Mouse (Mus musculus): ENCODE results near the gene Galntl6.
"Not testable (repeated sequence)": the region's sequence is repeated elsewhere in the genome, so short reads cannot be mapped to it uniquely, and the experiment has no call there.

Galntl6 gene

DNA sequence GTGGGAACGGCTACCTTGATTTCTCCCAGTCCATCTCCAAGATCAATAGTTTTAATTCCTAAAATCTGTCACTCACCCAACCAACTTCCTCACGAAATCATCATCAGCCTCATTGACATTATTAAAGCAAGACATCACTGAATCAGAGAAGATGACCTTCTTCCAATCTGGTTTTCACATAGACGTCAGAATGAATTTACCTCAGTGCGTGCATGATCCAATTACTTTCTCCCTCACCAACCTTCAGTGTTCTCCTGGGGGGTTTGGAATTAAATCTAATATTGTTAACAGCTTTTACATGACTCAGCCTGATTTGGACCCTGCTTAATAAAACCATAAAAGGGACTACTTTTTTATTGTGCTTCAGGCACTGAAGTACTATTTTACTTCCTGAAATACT lies 307.7 kb downstream of the Galntl6 start:
- DNase-seq: peak in 1 of 2 experiments; percentile 18

DNA sequence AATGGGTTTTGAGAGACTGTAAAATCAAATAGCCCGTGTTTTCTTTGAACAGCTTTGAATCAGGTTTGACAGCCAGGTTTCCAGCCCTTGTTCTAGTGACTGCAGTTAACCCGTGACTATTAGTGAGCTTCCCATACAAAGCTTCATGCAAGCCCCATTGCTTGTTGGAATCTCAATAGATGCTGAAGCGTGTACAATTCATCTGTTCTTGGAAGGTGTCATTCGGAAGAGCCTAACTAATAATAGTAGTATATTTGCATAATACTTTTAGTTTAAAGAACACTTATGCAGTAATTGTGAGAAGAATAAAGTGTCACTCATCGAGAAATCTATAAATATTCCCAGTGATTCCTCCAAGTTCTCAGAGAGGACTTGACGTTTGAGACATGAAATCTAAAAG lies 314.6 kb downstream of the Galntl6 start:
- no peak for DNase-seq

DNA sequence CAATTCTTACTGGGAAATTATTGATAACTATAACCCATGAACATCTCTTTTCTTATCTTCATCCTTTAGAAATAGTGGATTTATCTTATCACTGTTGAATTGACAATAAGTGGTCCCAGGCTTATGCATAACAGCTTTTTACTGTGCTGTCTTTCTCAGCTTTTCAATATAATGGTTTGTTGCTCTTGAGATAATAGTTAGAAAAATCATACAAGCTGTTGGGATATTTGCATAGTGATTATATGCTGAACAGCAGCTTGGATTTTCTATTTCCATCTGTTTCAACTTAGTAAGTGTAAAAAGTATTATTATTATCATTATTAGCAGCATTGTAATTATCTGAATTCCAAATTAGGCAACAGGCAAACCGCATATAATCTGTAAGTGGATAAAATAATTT lies 337.1 kb downstream of the Galntl6 start:
- DNase-seq: no peak

GRCm38 (mm10) chr8:58568086-58568485 lies 344.4 kb downstream of the Galntl6 start:
- no peak for DNase-seq

DNA sequence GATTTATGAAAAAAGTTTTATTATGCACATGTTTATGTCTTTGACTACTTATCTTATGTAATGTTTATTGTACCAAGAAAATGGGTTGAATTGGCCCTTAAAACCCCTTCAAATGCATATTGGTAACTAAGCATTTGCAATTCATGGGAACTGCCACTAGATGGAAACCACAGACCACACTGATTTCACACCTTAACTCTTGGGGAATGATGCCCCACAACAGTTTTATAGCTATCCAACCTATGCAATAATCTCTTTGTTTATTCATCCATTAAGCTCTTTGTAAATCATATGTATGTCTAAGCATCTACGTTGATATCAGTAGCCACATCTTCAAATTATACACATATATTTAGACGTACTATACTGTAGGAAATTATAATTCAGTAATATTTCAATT lies 346.3 kb downstream of the Galntl6 start:
- DNase-seq: peak; percentile 51 to 66

DNA sequence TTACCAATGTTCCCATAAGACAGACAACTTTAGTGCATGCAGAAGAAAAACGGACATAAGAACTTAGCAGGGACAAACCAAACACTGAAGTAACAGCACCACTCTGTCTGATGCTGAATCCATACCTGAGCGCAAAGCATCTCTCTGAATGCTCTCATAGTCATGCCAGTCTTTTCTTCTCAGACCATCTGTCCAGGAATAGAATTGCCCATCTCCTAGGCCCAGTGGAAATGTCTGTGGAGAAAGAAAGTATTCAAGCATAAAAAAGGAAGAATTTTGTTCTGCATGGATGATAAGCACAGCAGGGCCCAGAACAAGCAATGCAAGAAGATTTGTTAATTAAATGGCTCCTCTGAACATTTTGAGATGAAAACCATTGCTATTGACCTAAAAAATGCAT lies 376.7 kb downstream of the Galntl6 start:
- peak; percentile 50 to 75 for DNase-seq

DNA sequence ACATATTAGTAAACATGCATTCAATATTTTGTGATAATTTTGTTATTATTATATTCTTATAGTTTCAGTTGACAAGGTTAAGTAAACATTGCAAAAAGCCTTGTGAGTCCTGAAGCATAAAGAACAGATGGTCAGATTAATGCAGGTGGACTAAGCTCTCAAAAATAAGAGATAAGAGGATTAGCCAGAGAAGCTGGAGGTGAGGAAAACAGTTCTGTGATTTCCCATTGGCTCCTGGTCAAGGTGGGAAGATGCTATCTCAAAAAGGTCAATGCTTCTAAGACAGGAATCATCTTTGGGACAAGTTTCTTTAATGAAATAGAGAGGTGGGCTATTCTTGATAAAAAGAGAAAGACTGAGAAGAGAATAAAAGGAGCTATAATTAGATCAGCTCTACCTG lies 377.8 kb downstream of the Galntl6 start:
- peak in 1 of 2 experiments; percentile 56 for DNase-seq

DNA sequence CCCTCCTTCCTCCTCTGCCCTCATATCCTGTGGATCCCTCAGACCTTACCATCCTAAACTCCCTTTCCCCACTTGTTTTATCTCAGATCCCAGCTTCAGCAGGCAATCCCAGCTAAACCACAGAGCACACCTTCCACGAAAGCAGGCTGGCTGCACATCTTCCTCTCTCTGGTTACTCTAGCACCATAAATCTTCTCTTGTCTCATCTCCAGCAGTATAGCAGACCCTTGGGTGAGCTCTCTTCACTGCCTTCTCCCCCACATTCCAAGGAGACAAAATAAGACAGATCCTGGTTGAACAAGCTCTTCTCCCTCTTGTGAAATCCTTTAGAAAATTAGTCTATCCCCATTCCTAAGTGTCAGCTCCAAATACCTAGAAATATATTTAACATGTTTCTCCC lies 389.0 kb downstream of the Galntl6 start:
- no peak for DNase-seq

GRCm38 (mm10) chr8:58521932-58522331 lies 390.5 kb downstream of the Galntl6 start:
- no peak for DNase-seq

GRCm38 (mm10) chr8:58510516-58510915 lies 401.9 kb downstream of the Galntl6 start:
- DNase-seq: no peak

DNA sequence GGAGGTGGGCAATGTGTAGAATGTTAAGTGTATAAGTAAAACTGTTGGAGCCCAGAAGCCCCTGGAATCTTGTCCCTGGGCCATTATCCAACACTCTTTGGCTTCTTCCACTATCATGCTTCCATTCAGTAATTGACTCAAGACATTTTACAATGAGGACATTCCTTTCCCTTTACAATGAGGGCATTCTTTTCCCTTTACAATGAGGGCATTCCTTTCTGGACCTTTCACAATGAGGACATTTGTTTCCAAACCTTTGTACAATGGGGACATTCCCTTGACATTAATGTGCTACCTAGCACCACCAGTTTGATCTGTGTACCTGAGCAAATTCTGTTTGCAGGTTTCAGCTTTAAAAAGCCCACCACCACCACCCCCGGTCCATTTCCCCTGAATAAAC lies 403.4 kb downstream of the Galntl6 start:
- DNase-seq: no peak

DNA sequence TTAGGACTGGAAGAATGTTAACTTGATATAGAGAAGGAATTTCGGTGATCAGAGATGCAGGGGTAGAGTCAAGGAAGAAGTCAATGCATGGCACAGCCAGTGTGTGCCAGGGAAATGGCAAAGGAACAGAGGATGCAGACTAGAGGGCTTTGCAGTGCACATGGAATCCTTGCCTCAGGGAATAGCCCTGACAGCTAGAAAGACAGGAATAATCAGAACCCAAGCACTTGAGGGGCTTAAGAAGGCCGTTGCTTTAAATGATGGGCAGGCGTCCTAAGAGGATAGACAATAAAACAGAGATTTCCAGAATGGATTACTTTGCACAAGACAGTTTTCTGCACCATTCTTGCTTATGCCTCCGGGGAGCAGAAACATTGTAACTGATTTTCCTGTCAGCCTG lies 425.3 kb downstream of the Galntl6 start:
- DNase-seq: no peak

- not testable (repeated sequence) for DNase-seq
These were observed 449.1 kb downstream of the Galntl6 start for GRCm38 (mm10) chr8:58463342-58463741.

GRCm38 (mm10) chr8:58442696-58443095 lies 469.7 kb downstream of the Galntl6 start:
- no peak for DNase-seq

GRCm38 (mm10) chr8:58418481-58418880 lies 494.0 kb downstream of the Galntl6 start:
- DNase-seq: no peak

- peak; percentile 13 for DNase-seq
These were observed 494.9 kb downstream of the Galntl6 start for GRCm38 (mm10) chr8:58417551-58417950.

- peak; percentile 29 to 36 for DNase-seq
These were observed 515.9 kb downstream of the Galntl6 start for GRCm38 (mm10) chr8:58396500-58396899.

DNA sequence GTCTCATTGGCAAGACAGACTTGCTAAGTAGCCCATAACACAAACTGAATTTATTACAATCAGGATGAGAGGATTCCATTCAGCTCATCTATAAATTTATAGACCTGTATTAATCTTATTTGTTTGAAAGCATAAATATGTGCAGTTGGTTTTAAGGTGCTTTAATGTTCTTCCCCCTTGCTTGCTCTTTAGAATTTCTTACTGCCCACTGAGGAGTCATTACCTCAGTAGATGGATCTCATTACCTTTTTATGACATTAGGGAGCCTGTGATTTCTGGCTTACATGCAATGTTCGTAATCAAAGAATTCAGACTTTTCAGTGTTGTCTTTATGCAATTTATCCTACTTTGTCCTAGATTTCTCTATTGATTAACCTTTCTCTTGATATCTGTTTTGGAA lies 516.6 kb downstream of the Galntl6 start:
- no peak for DNase-seq

DNA sequence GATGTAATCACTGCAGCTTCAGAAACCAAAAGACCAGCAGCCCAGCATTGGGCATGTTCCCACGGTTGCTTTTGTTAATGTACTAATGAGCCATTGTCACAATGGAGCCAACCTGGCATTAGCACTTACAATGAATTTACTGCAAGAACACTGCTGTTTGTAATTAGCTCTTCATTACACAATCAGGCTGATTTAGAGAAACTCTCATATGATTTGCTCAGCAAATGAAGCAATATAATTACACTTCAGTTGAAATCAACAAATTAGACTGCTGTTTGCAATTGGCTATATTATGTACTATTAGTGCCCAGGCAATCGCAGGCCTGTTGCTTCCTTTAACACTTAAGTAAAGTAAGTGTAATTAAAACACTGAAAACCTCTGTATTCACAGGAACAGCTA lies 540.1 kb downstream of the Galntl6 start:
- no peak for DNase-seq

DNA sequence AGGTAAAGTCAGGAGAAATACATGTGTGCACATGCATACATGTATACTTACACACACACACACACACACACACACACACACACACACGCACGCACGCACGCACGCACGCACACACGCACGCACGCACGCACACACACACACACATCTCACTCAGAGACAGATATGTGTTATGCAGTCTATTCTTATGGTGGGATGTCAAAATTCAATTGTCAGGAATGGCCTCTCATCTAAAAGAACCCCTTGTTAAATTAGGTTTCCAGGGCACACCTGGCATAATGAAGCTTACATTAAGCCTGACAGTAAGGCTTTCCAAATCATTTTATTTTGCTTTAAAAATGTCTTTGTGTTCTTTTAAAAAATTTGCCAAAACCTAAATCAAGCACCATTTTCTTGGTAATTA lies 540.5 kb downstream of the Galntl6 start:
- DNase-seq: no peak

GRCm38 (mm10) chr8:58331151-58331550 lies 581.3 kb downstream of the Galntl6 start:
- DNase-seq: no peak

DNA sequence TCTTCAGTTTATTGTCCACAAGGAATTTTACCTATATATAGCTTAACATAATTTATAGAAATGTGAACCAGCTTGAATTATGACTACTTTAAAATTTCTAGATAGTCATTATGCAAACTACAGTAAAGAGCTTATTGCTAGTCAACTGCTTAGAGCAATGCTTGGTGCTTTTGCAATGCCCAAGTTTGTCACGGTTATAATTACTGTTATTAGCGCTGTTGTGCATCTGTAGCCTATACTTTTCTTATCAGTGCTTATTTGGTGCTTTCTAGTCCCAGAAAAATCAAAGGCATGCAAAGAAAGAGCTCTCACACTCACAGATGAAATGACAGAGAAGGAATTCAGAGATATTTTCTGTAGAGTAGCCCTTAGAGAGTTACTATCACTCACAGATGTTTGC lies 599.0 kb downstream of the Galntl6 start:
- no peak for DNase-seq

GRCm38 (mm10) chr8:58291487-58291886 lies 621.0 kb downstream of the Galntl6 start:
- DNase-seq: no peak

DNA sequence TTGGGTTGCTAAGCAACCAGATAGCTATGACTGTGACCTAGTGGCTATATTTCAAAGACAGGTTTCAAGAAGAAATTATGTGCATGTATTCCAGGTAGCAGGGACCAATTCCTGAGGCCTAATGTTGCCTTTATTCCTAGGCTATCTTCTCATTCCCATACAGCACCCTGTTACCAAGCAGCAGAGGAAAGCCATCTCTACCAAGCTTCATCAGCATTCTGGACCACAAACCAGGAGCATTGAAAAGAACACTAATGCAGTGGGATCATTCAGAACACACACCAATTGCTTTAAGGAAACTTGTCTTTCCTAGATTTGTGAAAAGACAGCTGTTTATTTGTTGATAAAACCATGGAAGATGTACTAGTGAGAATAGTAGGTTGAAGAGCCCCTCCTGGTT lies 622.4 kb downstream of the Galntl6 start:
- DNase-seq: no peak

GRCm38 (mm10) chr8:58265485-58265884 lies 647.0 kb downstream of the Galntl6 start:
- no peak for DNase-seq

Data from cerebellum, postnatal 14 days (tissue).